In the genomic region with DNA sequence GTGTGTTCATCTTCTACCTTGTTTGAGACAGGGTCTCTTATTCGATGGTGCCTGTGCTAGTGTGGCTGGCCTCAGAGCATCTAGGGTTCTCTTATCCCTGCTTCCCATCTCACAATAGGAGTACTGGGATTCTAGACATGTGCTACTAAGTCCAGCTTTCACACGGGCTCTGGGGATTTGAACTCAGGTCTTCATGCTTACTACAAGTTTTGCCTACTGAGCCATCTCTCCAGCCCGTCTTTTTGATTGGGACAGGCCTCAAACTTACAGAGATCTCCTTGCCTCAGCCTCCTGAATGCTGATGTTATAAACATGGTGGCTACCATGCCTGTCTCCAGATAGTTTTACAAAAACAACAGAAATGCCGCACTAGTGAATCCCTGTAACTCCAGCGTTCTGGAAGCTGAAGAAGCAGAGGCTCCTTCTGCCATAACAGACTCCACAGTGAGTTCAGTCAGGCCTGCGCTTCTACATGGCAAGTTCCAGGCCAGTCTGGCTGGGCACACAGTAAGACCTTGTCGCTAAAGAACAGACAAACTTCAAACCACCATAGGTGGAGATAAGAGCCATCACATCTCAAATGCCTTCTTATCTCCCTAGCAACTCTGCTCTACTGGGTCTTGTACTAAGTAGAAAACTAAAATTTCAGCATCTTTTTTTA, we compare ENCODE assay signal across 18 mouse cellular contexts. TPM values are rescaled to one million over a fixed set of nuclear protein-coding genes. Genes with fewer than 3 reads are reported as not detected.
A peak's percentile ranks its signal among the peaks of the same experiment; 100 is the strongest.
DNase-seq lines count a peak whose midpoint lies in the region; ATAC-seq and TF ChIP-seq lines count a peak whose summit lies in the region.
"Had no signal": no experiment of that assay in that cellular context is flagged by ENCODE, and none has a peak within 500 bp of the region (broad histone marks: within the 10 kb centered on the region; RNA-seq: fewer than 3 reads in every experiment).

No protein-coding gene starts in this region.

- peak overlapping the region; percentile 70 for H3K9ac ChIP-seq in liver, embryonic 16.5 days (ENCODE audit: low read depth, low read length)
- H3K9ac ChIP-seq: embryonic facial prominence, embryonic 15.5 days; neural tube, embryonic 15.5 days had no signal

- 26% methylated on average over 7 of the region's 7 CpGs for WGBS in liver, embryonic 16.5 days (ENCODE audit: insufficient replicate concordance)

- H3K4me3 ChIP-seq in G1E (ENCODE audit: low read depth, low read length), result no peak overlapping the region; the same call in 1 of the 2 replicates
- H3K4me3 ChIP-seq in liver, embryonic 16.5 days (ENCODE audit: low read depth, low read length), result peak overlapping the region; percentile 49
- H3K4me3 ChIP-seq: embryonic facial prominence, embryonic 15.5 days; layer of hippocampus, adult 2 months; neural tube, embryonic 15.5 days had no signal

- intact Hi-C loops in heart, postnatal 10 days (cut with DNase I), result no loop called here

- peaks cover 40% of the 10 kb centered on the region for H3K36me3 ChIP-seq in G1E (replicated peaks)
- H3K36me3 ChIP-seq in liver, embryonic 16.5 days (ENCODE audit: control insufficient read depth, insufficient read depth), result peaks cover 13% of the 10 kb centered on the region
- H3K36me3 ChIP-seq: embryonic facial prominence, embryonic 15.5 days; neural tube, embryonic 15.5 days had no signal

- peaks cover 83% of the 10 kb centered on the region for H3K4me1 ChIP-seq in G1E (ENCODE audit: insufficient read depth, low read depth, low read length)
- H3K4me1 ChIP-seq in liver, embryonic 16.5 days (ENCODE audit: control insufficient read depth, low read depth, low read length), result peaks cover 63% of the 10 kb centered on the region

- TF ChIP-seq CTCF in G1E (IDR thresholded peaks at IDR 0.05; ENCODE audit: low read depth, low read length), result no peak

- H3K4me2 ChIP-seq in liver, embryonic 16.5 days (ENCODE audit: low read depth, low read length), result peak overlapping the region; percentile 90
- H3K4me2 ChIP-seq: embryonic facial prominence, embryonic 15.5 days; midbrain, embryonic 11.5 days; neural tube, embryonic 15.5 days had no signal

- H3K27me3 ChIP-seq in G1E (ENCODE audit: insufficient read depth, low read length), result no peaks in the 10 kb centered on the region
- H3K27me3 ChIP-seq in liver, embryonic 16.5 days (ENCODE audit: control insufficient read depth, insufficient read depth, low read depth, low read length), result no peaks in the 10 kb centered on the region
- H3K27me3 ChIP-seq: CH12.LX, Patski had no signal

- peak; percentile 29; the same call in 1 of the 2 replicates for ATAC-seq in G1E (ENCODE audit: extremely low read depth, insufficient number of reproducible peaks, low FRiP score, poor library complexity, severe bottlenecking)
- peak; percentile 21; the same call in 1 of the 2 replicates for ATAC-seq in erythroblast, adult 5-6 weeks (replicated peaks; ENCODE audit: low FRiP score, poor library complexity, severe bottlenecking)
- ATAC-seq in liver, embryonic 16.5 days (ENCODE audit: low read depth), result peak; percentile 42
- ATAC-seq: forebrain, embryonic 14.5 days; inflammation-experienced regulatory T-cells, adult 6 months; Patski had no signal

- DNase-seq in heart, adult 11 months, result peak; percentile 67
- no peak for DNase-seq in heart, postnatal 10 days
- no peak for DNase-seq in G1E (ENCODE audit: low spot score)
- DNase-seq in urinary bladder, postnatal 10 days (ENCODE audit: low spot score), result no peak
- DNase-seq in layer of hippocampus, postnatal 36 days, result no peak
- DNase-seq in urinary bladder, postnatal 25 days (ENCODE audit: low spot score), result no peak
- DNase-seq: cerebellum, adult 18-20 months had no signal

- H3K27ac ChIP-seq in liver, embryonic 16.5 days (ENCODE audit: low read length), result peak overlapping the region; percentile 99
- H3K27ac ChIP-seq: embryonic facial prominence, embryonic 15.5 days; kidney, postnatal 0 days; layer of hippocampus, adult 2 months; neural tube, embryonic 15.5 days had no signal

- no peaks in the 10 kb centered on the region for H3K9me3 ChIP-seq in G1E (replicated peaks)
- H3K9me3 ChIP-seq in liver, embryonic 16.5 days (replicated peaks; ENCODE audit: control insufficient read depth, low read length), result no peaks in the 10 kb centered on the region
- H3K9me3 ChIP-seq: embryonic facial prominence, embryonic 15.5 days; neural tube, embryonic 15.5 days had no signal

RNA-seq across cellular contexts. Expression of gene Tspan33, which starts 5.2 kb away (rescaled TPM):
- total RNA-seq in heart, postnatal 10 days (2021), result 1 to 10 TPM in 1 of 2 experiments, under 1 TPM in 1; 0.82 to 1.1 TPM
- total RNA-seq in G1E (2014; fragmentation: Nextera tagmentation) (56.6 and 80.8 TPM in 2 replicates), G1E (2017) (33.2 and 38.4 TPM in 2 replicates)
- polyA plus RNA-seq in G1E (2012), result 33.9 and 35.9 TPM in 2 replicates
- total RNA-seq in erythroblast, adult 5-6 weeks (2015; ENCODE audit: low replicate concordance), result 246 and 272 TPM in 2 replicates
- total RNA-seq in erythroblast, adult 5-6 weeks (2017; ENCODE audit: low replicate concordance), result 487 and 489 TPM in 2 replicates
- 110 and 156 TPM in 2 replicates for polyA plus RNA-seq in liver, embryonic 16.5 days (2015; fragmentation: Nextera tagmentation; extraction: Ambion mirVana)
- 10 to 100 TPM; 34.4 to 36.3 TPM for total RNA-seq in layer of hippocampus, postnatal 36 days (2021)

RNA-seq across cellular contexts. Expression of gene Smo, which starts 36.1 kb away (rescaled TPM):
- 10 to 100 TPM; 24.2 to 27.3 TPM for total RNA-seq in heart, postnatal 10 days (2021)
- total RNA-seq in G1E (2014; fragmentation: Nextera tagmentation) (72.7 and 87.2 TPM in 2 replicates), G1E (2017) (42.0 and 46.9 TPM in 2 replicates)
- polyA plus RNA-seq in G1E (2012), result 47.8 and 58.8 TPM in 2 replicates
- 3.3 and 4.0 TPM in 2 replicates for total RNA-seq in erythroblast, adult 5-6 weeks (2015; ENCODE audit: low replicate concordance)
- total RNA-seq in erythroblast, adult 5-6 weeks (2017; ENCODE audit: low replicate concordance), result 0.60 and 2.6 TPM in 2 replicates
- 2.7 and 2.9 TPM in 2 replicates for polyA plus RNA-seq in liver, embryonic 16.5 days (2015; fragmentation: Nextera tagmentation; extraction: Ambion mirVana)
- total RNA-seq in layer of hippocampus, postnatal 36 days (2021), result 10 to 100 TPM; 16.6 to 17.4 TPM
- polyA plus RNA-seq: inflammation-experienced regulatory T-cells, adult 6 months had no signal

Comparison
In these comparisons a context has a peak if more than half of its experiments do, and no peak if none do; other contexts are left out.
1. RNA of gene Tspan33, which starts 5.2 kb away (total RNA-seq): 246 to 489 TPM in erythroblast, adult 5-6 weeks, 33.2 to 80.8 TPM in G1E and 34.4 to 36.3 TPM in layer of hippocampus, postnatal 36 days; 0.82 to 1.1 TPM in heart, postnatal 10 days; every median in the first group is over 10 times any median in the second.
2. Peak in every context shown above with its lines, with median percentiles within 50 percentile points of each other: ATAC-seq.